Mouse (Mus musculus) heart, postnatal 10 days (tissue): ENCODE data around the gene Mpig6b. TPM values are rescaled to one million over a fixed set of nuclear protein-coding genes. Genes with fewer than 3 reads are reported as not detected.
A peak's percentile ranks its signal among the peaks of the same experiment; 100 is the strongest.

Experiments used
- DNase-seq, 2 experiments: peaks; one replicate each; pipeline ENCODE4 v3.0.0; 2021
- intact Hi-C: fragments of 180-260 bp; cut with DNase I; formaldehyde crosslinking; loops from one replicate; pipeline ENCODE4 v1.15.1; 2025
- total RNA-seq, 2 experiments: library from RNA; stranded (reverse); gene quantifications; 2 replicates each; pipeline ENCODE4 v1.2.3; 2021

The Mpig6b gene
- total RNA-seq, 2 experiments from 2014 or later = 0.55 to 0.77 TPM

- intact Hi-C loops = loop anchor here (5.0 kb wide), 1 partner anchor 44 kb away; the partner anchor contains the start of gene Ly6g5c
- DNase-seq = peak in 1 of 2 experiments; percentile 59
Measured at GRCm38 (mm10) chr17:35063466-35063865, 2.5 kb downstream of the Mpig6b start.

- DNase-seq = no peak
- intact Hi-C loops = loop anchor here (5.0 kb wide), 1 partner anchor 46 kb away; the partner anchor contains the start of gene Ly6g5c
Measured at GRCm38 (mm10) chr17:35061299-35061698, 4.7 kb downstream of the Mpig6b start.

GRCm38 (mm10) chr17:35060737-35061297 is 5.2 kb downstream of the Mpig6b start:
- intact Hi-C loops = loop anchor here (5.0 kb wide), 1 partner anchor 46 kb away; the partner anchor contains the start of gene Ly6g5c
- no peak for DNase-seq

GRCm38 (mm10) chr17:35060071-35060470 is 5.9 kb downstream of the Mpig6b start:
- DNase-seq = no peak
- intact Hi-C loops = loop anchor here (5.0 kb wide), 1 partner anchor 47 kb away; the partner anchor contains the start of gene Ly6g5c

- intact Hi-C loops = loop anchor here (1.0 to 2.0 kb wide), 2 partner anchors 30 to 38 kb away; partner anchors contain the start of gene Abhd16a
Measured at GRCm38 (mm10) chr17:35058911-35059892, 6.8 kb downstream of the Mpig6b start, which contains the start of gene Ddah2. Gene Ddah2, plus strand, starts transcription at chr17:35059035.

GRCm38 (mm10) chr17:35058316-35058715 is 7.7 kb downstream of the Mpig6b start:
- DNase-seq = no peak
- intact Hi-C loops = loop anchor here (2.0 kb wide), 1 partner anchor 30 kb away; the partner anchor contains the start of gene Abhd16a

More at GRCm38 (mm10) chr17:35058911-35059892, 6.8 kb downstream of the Mpig6b start, which contains the start of gene Ddah2:
- peak; percentile 95 for DNase-seq

- intact Hi-C loops = no loop called here
Measured at GRCm38 (mm10) chr17:35057090-35057489, 8.9 kb downstream of the Mpig6b start.

GRCm38 (mm10) chr17:35055691-35056495 is 10.1 kb downstream of the Mpig6b start:
- DNase-seq = no peak
- intact Hi-C loops = no loop called here

More at GRCm38 (mm10) chr17:35057090-35057489, 8.9 kb downstream of the Mpig6b start:
- no peak for DNase-seq

GRCm38 (mm10) chr17:35052271-35052798 is 13.6 kb downstream of the Mpig6b start:
- DNase-seq = no peak
- intact Hi-C loops = no loop called here

GRCm38 (mm10) chr17:35051156-35052086 is 14.6 kb downstream of the Mpig6b start:
- intact Hi-C loops = no loop called here
- peak; percentile 90 to 91 for DNase-seq

- DNase-seq = peak; percentile 87
- intact Hi-C loops = no loop called here
Measured at GRCm38 (mm10) chr17:35050126-35050750, 15.7 kb downstream of the Mpig6b start.

- intact Hi-C loops = no loop called here
- peak; percentile 70 to 71 for DNase-seq
Measured at GRCm38 (mm10) chr17:35049561-35050016, 16.4 kb downstream of the Mpig6b start, which contains the start of gene Clic1. Gene Clic1, plus strand, starts transcription at chr17:35049966.

GRCm38 (mm10) chr17:35048932-35049440 is 17.0 kb downstream of the Mpig6b start:
- DNase-seq = no peak
- intact Hi-C loops = no loop called here

- intact Hi-C loops = no loop called here
- DNase-seq = peak; percentile 64 to 68
Measured at GRCm38 (mm10) chr17:35048149-35048931, 17.6 kb downstream of the Mpig6b start.

- no peak for DNase-seq
- intact Hi-C loops = no loop called here
Measured at GRCm38 (mm10) chr17:35047688-35048087, 18.3 kb downstream of the Mpig6b start.

GRCm38 (mm10) chr17:35046681-35047455 is 19.1 kb downstream of the Mpig6b start, which contains the start of gene Msh5:
Gene Msh5, minus strand, starts transcription at chr17:35046745.
- DNase-seq = peak; percentile 99
- intact Hi-C loops = no loop called here
